Mouse (Mus musculus): ENCODE measurements around the gene Jchain.
"Not testable (repeated sequence)": the region's sequence is repeated elsewhere in the genome, so short reads cannot be mapped to it uniquely, and the experiment has no call there.

Gene Jchain

DNA sequence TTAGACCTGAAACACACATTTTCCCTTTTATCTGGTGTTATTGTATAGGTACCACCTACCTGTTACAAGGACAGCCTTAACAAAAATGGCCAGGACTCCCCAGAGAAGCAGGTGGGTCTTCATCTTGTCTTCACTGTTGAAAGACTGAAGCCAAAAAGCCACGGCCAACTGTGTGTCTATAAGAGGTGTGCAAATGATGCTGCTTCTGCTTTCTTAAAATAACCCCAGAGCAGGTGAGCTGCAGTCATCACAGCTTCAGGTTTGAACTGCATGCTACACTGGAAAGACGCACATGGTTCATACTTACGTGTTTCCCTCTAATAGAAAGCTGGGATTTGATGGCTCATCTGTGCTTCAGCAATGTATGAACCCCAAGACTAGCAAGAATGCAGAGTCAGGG is at the start of gene Jchain:
Gene Jchain (minus strand): TSS at position 235 of the 400 bp plus-strand sequence.
- no peak for DNase-seq

- no peak for DNase-seq
Observed at GRCm38 (mm10) chr5:88575506-88576338, 48.0 kb upstream of the Jchain start.

DNA sequence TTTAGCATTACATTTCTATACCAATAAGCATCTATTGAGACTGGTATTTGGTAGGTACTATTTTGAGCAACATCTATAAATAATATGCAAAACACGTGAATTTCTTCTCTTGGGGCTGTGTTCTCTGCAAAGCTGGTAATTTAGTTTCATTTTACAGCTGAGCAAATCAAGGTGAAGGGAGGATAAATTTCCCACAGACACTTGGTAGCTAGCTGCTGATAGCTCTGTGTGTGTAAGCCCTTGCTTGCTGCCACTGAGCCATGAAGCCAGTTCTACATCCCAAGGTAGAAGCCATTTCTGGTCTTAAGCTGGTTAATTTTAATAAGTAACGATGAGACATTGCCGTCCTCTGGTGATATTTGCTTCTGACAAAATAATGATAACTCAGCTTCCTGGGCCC is 47.1 kb upstream of the Jchain start:
- no peak for DNase-seq

DNA sequence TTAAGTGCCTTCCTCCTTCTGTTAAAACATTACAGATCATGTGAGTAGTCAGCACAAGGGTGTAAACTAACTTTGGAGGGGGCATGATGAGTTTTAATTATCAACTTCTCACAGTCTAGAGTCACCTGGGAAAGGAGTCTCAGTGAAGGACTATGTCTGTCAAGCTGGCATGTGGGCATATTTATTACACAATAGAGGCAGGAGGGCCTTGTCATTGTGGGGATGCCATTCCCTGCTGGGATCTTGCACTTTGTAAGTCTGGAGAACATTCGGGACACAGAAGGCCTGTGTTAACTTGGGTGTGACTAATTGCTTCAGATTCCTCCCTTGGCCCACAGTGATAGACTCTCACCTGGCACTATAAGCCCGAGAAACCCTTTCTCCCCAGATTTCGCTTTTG is 41.9 kb upstream of the Jchain start:
- no peak for DNase-seq

GRCm38 (mm10) chr5:88566034-88566841 is 38.5 kb upstream of the Jchain start:
- DNase-seq, result no peak

- DNase-seq, result peak; percentile 34 to 36
Observed at GRCm38 (mm10) chr5:88565148-88566033, 37.7 kb upstream of the Jchain start.

DNA sequence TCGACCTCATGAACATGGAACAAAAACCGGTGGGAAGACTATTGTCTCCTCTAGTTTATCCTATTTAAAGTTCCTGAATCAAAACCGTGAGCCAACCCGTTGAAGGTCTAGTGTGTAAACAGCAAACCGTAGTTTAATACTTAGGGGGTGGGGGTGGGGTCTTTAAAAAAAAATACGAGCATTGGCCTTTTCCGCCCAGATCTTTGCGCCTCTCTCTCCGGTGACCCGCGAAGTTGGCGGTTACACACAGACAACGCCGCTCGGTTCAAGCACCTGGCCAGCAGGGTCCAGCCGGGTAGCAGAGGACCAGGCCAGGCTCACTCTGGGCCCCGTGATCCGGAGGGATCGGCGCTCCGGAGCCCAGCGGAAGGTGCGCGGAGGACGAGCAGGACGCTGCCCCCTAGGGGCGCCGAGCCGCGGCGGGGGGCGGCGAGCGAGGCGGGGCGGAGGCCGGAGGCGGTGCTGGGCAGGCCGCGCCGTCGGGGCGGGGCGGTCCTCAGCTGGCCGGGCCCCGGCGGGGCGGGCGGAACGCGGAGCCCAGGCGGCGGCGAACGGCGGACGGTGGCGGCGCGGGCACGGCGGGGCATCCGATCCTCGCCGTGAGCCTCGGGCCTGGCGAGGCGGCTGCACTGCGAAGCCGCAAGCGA is 36.9 kb upstream of the Jchain start, which contains the start of gene Rufy3:
Gene Rufy3 (plus strand): TSS at position 540 of the 647 bp plus-strand sequence.
- DNase-seq, result peak; percentile 70

DNA sequence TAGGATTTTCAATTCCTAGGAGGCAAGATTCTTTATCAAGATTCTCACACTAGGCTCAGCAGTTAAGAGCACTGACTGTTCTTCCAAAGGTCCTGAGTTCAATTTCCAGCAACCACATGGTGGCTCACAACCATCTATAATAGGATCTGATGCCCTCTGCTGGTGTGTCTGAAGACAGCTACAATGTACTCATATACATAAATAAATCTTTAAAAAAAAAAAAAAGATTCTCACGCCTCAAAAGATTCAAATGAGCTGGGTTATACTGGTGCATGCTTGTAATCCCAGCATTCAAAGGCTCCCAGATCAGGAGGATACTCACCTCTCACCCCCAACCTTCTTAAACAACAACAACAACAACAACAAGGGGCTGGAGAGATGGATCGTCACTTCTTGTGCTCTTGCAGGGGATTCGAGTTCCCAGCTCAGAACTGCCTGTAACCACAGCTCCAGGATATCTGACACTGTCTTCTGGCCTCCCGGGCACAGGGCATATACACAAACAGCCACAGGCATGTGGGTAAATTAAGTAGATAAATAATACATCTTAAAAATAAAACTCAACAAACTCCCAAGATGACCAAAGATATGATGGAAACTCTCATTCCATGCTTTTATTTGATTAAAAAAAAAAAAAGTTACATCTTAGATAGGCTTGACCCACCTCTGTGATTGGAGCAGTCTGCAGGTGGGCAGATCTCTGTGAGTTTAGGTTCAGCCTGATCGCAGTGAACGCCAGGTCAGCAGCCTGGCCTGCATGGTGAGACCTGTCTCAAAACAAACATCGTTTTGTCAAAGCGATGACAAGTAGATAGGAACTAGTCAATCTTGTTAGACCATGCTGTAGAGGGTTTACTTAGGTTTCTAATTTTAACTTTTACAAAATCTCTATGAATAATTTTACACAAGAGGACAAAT is 35.4 kb upstream of the Jchain start:
- no peak for DNase-seq

- DNase-seq, result no peak
Observed at GRCm38 (mm10) chr5:88561080-88561814, 33.6 kb upstream of the Jchain start.

- no peak for DNase-seq
Observed at GRCm38 (mm10) chr5:88558991-88559390, 31.3 kb upstream of the Jchain start.

- DNase-seq, result peak; percentile 84 to 90
Observed at GRCm38 (mm10) chr5:88554086-88554886, 26.6 kb upstream of the Jchain start, which contains the start of gene Utp3. Utp3 (plus strand) TSS chr5:88554462.

DNA sequence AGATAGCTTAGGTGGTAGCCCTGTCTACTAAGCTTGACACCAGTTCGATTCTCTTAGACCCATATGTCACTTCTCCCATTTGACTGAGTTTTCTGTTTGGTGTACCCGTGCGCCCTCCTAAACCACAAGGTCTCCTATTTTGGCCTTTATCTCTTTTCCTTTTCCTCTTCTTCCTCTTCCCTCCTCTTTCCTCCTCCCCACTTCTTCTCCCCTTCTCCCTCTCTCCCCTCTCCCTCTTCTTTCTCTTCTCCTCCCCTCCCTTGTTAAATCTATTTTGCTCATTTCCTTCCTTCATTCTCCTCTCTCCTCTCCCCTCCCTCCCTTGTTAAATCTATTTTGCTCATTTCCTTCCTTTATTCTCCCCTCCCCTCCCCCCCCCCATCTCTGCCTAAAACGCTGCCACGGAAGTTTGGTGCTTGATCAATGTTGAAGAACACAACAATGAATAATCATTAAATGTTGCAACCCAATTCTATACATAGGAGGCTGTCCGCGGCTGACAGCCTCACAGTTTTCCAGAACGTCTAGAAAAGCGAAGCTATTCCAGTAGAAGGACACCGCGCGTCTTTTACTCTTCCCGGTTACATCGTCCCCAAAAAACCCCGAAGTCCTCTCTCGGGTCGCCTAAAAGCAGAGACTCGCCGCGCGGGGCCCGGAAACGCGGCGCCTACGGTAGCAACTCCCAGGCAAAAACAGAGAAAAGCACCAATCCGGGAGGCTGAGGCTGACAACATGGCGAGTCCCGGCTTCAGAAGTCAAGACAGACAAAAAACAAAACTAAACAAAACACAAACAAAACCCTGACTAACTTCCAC is 25.8 kb upstream of the Jchain start:
- no peak for DNase-seq

DNA sequence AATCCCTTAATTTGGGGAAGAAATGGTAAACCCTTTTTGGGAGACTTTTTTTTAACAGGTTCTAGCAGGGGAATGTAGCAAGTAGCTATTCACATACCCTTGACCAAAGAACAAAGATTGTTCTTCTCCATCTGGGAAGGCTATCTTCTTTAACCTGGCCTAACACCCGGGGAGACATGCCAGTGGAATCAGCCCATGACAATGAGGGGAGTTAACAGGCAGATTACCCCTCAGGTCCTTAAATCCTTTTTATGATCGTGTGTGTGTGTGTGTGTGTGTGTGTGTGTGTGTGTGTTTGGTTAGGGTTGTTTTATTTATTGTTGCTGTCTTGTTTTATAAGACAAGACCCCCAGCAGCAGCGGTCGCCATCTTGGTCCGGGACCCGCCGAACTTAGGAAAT is 17.8 kb upstream of the Jchain start:
- no peak for DNase-seq

DNA sequence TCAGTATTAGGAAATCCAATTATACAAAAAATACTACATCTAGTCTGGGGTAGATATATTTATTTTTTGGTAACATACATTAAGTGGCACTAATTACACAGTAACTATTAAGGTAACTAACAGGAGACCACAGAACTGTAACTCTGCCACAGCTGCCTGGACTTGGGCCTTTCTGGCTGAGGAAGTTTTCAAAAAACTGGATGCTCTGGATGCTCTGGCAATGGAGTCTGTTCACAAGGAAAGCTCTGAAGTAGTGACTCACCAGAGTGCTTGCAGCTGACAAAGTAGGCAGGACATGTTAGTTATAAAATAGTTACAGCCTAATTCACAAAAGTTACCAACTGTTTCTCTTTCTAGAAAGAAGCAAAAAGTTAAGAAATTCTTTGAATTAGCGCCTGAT is 16.7 kb upstream of the Jchain start:
- not testable (repeated sequence) for DNase-seq

GRCm38 (mm10) chr5:88542651-88543282 is 15.1 kb upstream of the Jchain start:
- DNase-seq, result no peak

- DNase-seq, result no peak
Observed at GRCm38 (mm10) chr5:88540845-88541244, 13.2 kb upstream of the Jchain start.

DNA sequence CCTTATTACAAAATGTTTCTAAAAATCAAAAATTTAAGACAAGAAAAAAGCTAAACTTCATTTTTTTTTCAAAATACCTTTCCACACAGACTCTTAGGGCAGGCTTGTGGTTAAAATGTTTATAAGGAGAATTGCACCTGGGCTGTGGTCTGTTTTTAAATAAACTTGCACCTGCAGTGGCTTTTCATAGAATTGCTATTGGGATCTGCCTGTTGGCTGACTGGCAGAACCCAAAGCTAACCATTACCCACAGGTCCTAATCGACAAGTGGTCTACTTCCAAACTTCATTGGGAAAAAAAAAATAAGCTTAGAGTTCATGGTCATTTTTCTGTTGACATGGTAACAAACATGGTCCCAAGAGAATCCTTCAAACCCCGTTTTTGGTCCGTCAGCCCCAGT is 7.0 kb upstream of the Jchain start:
- DNase-seq, result peak in 1 of 2 experiments; percentile 32

- no peak for DNase-seq
Observed at GRCm38 (mm10) chr5:88530908-88531307, 3.2 kb upstream of the Jchain start.
